Mouse (Mus musculus): ENCODE measurements around the gene Gm17535.
"Not testable (repeated sequence)": the region's sequence is repeated elsewhere in the genome, so short reads cannot be mapped to it uniquely, and the experiment has no call there.

- not testable (repeated sequence) for TF ChIP-seq CTCF (IDR thresholded peaks at IDR 0.05; ENCODE audit: control insufficient read depth, insufficient read depth, insufficient read length); MYOD1 (IDR thresholded peaks at IDR 0.05; ENCODE audit: control insufficient read depth, insufficient read length, low read depth); CEBPB (IDR thresholded peaks at IDR 0.05; ENCODE audit: low read depth)
These were observed 7.2 kb upstream of the Gm17535 start for GRCm38 (mm10) chr9:3027200-3027599.
